Mouse (Mus musculus): ENCODE measurements at regions not wholly inside any gene's neighbourhood (a gene's known extent, or its start where the extent isn't known, plus 50 kb on each side); places are given as distances from the start of the nearest gene placed in this dataset.
A peak's percentile ranks its signal among the peaks of the same experiment; 100 is the strongest.

- DNase-seq (ENCODE audit: low spot score) (no peak), ATAC-seq (ENCODE audit: extremely low read depth, insufficient number of reproducible peaks, low FRiP score, poor library complexity, severe bottlenecking) (no peak)
- Histone ChIP-seq H3K9me3 (replicated peaks) (no peaks in the 10 kb centered on the region), H3K27me3 (ENCODE audit: insufficient read depth, low read length) (no peaks in the 10 kb centered on the region), H3K4me3 (ENCODE audit: low read depth, low read length) (no peak overlapping the region), H3K36me3 (replicated peaks) (no peaks in the 10 kb centered on the region), H3K4me1 (ENCODE audit: insufficient read depth, low read depth, low read length) (no peaks in the 10 kb centered on the region)
- no peak for TF ChIP-seq GATA2 (IDR thresholded peaks at IDR 0.05; ENCODE audit: borderline replicate concordance, low read depth, low read length)
- no peak for TF ChIP-seq TAL1 (conservative IDR thresholded peaks at IDR 0.05; ENCODE audit: low read depth, low read length)
- no peak for TF ChIP-seq CTCF (IDR thresholded peaks at IDR 0.05; ENCODE audit: low read depth, low read length)
- TF ChIP-seq GATA1 (IDR thresholded peaks at IDR 0.05; ENCODE audit: borderline replicate concordance, low read length): no peak
- TF ChIP-seq POLR2AphosphoS5 (IDR thresholded peaks at IDR 0.05; ENCODE audit: insufficient replicate concordance, low read depth, low read length): no peak
Measured at GRCm38 (mm10) chr13:110944683-110945082, 310.1 kb upstream of the Actbl2 start.

DNA sequence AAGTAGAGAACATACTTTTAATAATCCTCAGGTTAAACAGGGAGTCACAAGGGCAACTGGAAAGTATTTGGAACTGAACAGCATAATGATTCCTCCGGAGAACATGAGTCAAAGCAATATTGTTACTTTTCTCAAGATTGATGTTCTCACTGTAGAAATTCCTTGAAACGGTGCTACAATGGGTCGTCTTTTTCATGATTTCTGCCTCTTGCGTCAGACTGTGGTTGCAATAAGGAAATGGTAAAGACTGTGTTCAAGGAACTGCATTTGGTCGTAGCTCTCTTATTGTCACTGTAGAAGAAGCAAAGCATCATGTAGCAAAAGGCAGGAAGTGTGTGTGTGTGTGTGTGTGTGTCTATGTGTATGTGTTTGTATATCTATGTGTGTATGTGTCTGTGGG, 294.6 kb upstream of the Actbl2 start:
- Histone ChIP-seq H3K4me1 (ENCODE audit: insufficient read depth, low read depth, low read length) (no peaks in the 10 kb centered on the region), H3K27me3 (ENCODE audit: insufficient read depth, low read length) (no peaks in the 10 kb centered on the region), H3K9me3 (replicated peaks) (no peaks in the 10 kb centered on the region), H3K4me3 (ENCODE audit: low read depth, low read length) (no peak overlapping the region), H3K36me3 (replicated peaks) (no peaks in the 10 kb centered on the region)
- ATAC-seq (ENCODE audit: extremely low read depth, insufficient number of reproducible peaks, low FRiP score, poor library complexity, severe bottlenecking) (no peak), DNase-seq (ENCODE audit: low spot score) (no peak)
- TF ChIP-seq CTCF (IDR thresholded peaks at IDR 0.05; ENCODE audit: low read depth, low read length): no peak

DNA sequence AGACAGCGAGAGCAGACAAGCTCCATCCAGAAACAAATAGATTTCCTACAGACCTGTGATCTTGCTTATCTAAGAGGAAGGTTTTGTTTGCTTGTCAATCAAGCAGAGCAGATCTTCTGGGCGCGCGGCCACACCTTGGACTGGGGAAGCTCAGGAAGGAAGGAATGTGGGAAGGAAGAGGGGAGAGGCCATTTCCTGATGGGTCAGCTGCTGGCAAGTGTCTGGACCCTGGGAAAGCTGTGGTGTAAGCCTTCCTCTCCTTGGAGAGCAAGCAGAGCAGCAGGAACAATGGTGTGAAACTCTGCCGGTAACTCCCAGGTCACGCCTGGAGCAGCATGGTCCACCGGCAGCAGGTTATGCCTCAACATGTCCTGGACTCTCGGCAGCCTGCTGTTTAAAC, 287.7 kb upstream of the Actbl2 start:
- DNase-seq (ENCODE audit: low spot score) (no peak), ATAC-seq (ENCODE audit: extremely low read depth, insufficient number of reproducible peaks, low FRiP score, poor library complexity, severe bottlenecking) (no peak)
- TF ChIP-seq POLR2AphosphoS5 (IDR thresholded peaks at IDR 0.05; ENCODE audit: insufficient replicate concordance, low read depth, low read length): no peak
- no peak for TF ChIP-seq CTCF (IDR thresholded peaks at IDR 0.05; ENCODE audit: low read depth, low read length)
- TF ChIP-seq GATA2 (IDR thresholded peaks at IDR 0.05; ENCODE audit: borderline replicate concordance, low read depth, low read length): no peak
- no peak for TF ChIP-seq GATA1 (IDR thresholded peaks at IDR 0.05; ENCODE audit: borderline replicate concordance, low read length)
- TF ChIP-seq TAL1 (conservative IDR thresholded peaks at IDR 0.05; ENCODE audit: low read depth, low read length): no peak
- Histone ChIP-seq H3K4me3 (ENCODE audit: low read depth, low read length) (no peak overlapping the region), H3K9me3 (replicated peaks) (peaks cover 3% of the 10 kb centered on the region; the same call in 1 of the 2 replicates), H3K27me3 (ENCODE audit: insufficient read depth, low read length) (peaks cover 2% of the 10 kb centered on the region; the same call in 1 of the 2 replicates), H3K36me3 (replicated peaks) (no peaks in the 10 kb centered on the region), H3K4me1 (ENCODE audit: insufficient read depth, low read depth, low read length) (no peaks in the 10 kb centered on the region)

GRCm38 (mm10) chr13:110967626-110968506, 286.9 kb upstream of the Actbl2 start:
- ATAC-seq (ENCODE audit: extremely low read depth, insufficient number of reproducible peaks, low FRiP score, poor library complexity, severe bottlenecking) (peak; percentile 54), DNase-seq (ENCODE audit: low spot score) (no peak)
- TF ChIP-seq POLR2AphosphoS5 (IDR thresholded peaks at IDR 0.05; ENCODE audit: insufficient replicate concordance, low read depth, low read length) (no peak), TAL1 (conservative IDR thresholded peaks at IDR 0.05; ENCODE audit: low read depth, low read length) (no peak), CTCF (IDR thresholded peaks at IDR 0.05; ENCODE audit: low read depth, low read length) (no peak), GATA2 (IDR thresholded peaks at IDR 0.05; ENCODE audit: borderline replicate concordance, low read depth, low read length) (no peak), GATA1 (IDR thresholded peaks at IDR 0.05; ENCODE audit: borderline replicate concordance, low read length) (no peak)
- peaks cover 3% of the 10 kb centered on the region; the same call in 1 of the 2 replicates for H3K9me3 ChIP-seq (replicated peaks)
- no peak overlapping the region for H3K4me3 ChIP-seq (ENCODE audit: low read depth, low read length)
- peaks cover 2% of the 10 kb centered on the region; the same call in 1 of the 2 replicates for H3K27me3 ChIP-seq (ENCODE audit: insufficient read depth, low read length)
- no peaks in the 10 kb centered on the region for H3K36me3 ChIP-seq (replicated peaks)
- no peaks in the 10 kb centered on the region for H3K4me1 ChIP-seq (ENCODE audit: insufficient read depth, low read depth, low read length)

DNA sequence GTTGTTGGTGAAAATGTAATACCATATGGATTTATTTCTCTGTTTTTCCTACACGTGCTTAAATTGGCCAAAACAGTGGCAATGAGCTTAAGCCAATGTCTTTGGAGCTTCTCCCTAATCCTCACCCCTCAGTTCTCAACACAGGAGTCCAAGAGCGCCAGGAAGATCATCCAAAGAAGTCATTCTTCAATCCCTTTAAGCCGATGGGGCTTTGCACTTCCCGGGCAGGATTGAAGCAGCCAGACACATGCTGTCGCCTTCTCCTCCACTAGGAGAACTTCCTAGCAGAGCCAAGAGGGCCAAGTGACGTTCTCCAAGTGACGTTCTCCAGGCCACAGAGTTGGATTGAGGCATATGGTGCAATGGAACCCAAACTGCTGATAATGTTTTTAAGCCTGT, 286.3 kb upstream of the Actbl2 start:
- Histone ChIP-seq H3K36me3 (replicated peaks) (no peaks in the 10 kb centered on the region), H3K9me3 (replicated peaks) (peaks cover 3% of the 10 kb centered on the region; the same call in 1 of the 2 replicates), H3K4me1 (ENCODE audit: insufficient read depth, low read depth, low read length) (no peaks in the 10 kb centered on the region), H3K27me3 (ENCODE audit: insufficient read depth, low read length) (peaks cover 2% of the 10 kb centered on the region; the same call in 1 of the 2 replicates), H3K4me3 (ENCODE audit: low read depth, low read length) (no peak overlapping the region)
- TF ChIP-seq GATA1 (IDR thresholded peaks at IDR 0.05; ENCODE audit: borderline replicate concordance, low read length) (no peak), GATA2 (IDR thresholded peaks at IDR 0.05; ENCODE audit: borderline replicate concordance, low read depth, low read length) (no peak), POLR2AphosphoS5 (IDR thresholded peaks at IDR 0.05; ENCODE audit: insufficient replicate concordance, low read depth, low read length) (no peak), TAL1 (conservative IDR thresholded peaks at IDR 0.05; ENCODE audit: low read depth, low read length) (no peak), CTCF (IDR thresholded peaks at IDR 0.05; ENCODE audit: low read depth, low read length) (no peak)
- DNase-seq (ENCODE audit: low spot score) (no peak), ATAC-seq (ENCODE audit: extremely low read depth, insufficient number of reproducible peaks, low FRiP score, poor library complexity, severe bottlenecking) (no peak)

GRCm38 (mm10) chr13:110977379-110977778, 277.4 kb upstream of the Actbl2 start:
- ATAC-seq (ENCODE audit: extremely low read depth, insufficient number of reproducible peaks, low FRiP score, poor library complexity, severe bottlenecking): no peak
- no peaks in the 10 kb centered on the region for H3K9me3 ChIP-seq (replicated peaks)
- no peaks in the 10 kb centered on the region for H3K4me1 ChIP-seq (ENCODE audit: insufficient read depth, low read depth, low read length)
- H3K36me3 ChIP-seq (replicated peaks): no peaks in the 10 kb centered on the region
- no peak for DNase-seq (ENCODE audit: low spot score)
- H3K27me3 ChIP-seq (ENCODE audit: insufficient read depth, low read length): no peaks in the 10 kb centered on the region
- TF ChIP-seq POLR2AphosphoS5 (IDR thresholded peaks at IDR 0.05; ENCODE audit: insufficient replicate concordance, low read depth, low read length) (no peak), GATA2 (IDR thresholded peaks at IDR 0.05; ENCODE audit: borderline replicate concordance, low read depth, low read length) (no peak), TAL1 (conservative IDR thresholded peaks at IDR 0.05; ENCODE audit: low read depth, low read length) (no peak), CTCF (IDR thresholded peaks at IDR 0.05; ENCODE audit: low read depth, low read length) (no peak), GATA1 (IDR thresholded peaks at IDR 0.05; ENCODE audit: borderline replicate concordance, low read length) (no peak)
- no peak overlapping the region for H3K4me3 ChIP-seq (ENCODE audit: low read depth, low read length)

Measured in G1E (cell line).